Comparison of ENCODE assay signal across 12 mouse cellular contexts in the genomic region with DNA sequence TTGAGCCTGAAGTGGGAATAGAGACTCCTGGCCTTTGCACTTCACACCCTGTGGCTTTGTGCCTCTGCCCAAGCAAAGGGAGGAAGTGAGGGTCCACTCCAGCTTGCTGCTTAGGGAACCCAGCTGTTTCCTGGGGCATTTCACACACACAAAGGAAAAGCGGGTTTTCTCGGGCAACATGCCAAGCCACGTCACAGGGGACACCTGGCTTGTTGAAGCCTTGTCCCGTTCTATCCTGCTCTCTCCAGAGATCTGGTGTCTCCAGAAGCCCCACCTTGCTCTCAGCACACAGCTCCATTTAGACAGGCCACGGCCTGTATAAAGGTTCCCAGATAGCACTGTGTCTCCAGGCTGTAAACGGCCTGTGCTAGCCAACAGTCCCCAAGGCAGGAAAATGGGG. TPM values are rescaled to one million over a fixed set of nuclear protein-coding genes. Genes with fewer than 3 reads are reported as not detected.
DNase-seq lines count a peak whose midpoint lies in the region; ATAC-seq lines count a peak whose summit lies in the region.
"Had no signal": no experiment of that assay in that cellular context is flagged by ENCODE, and none has a peak within 500 bp of the region (broad histone marks: within the 10 kb centered on the region; RNA-seq: fewer than 3 reads in every experiment).

No protein-coding gene starts in this region.

- no peaks in the 10 kb centered on the region for H3K27me3 ChIP-seq in kidney, embryonic 15.5 days
- H3K27me3 ChIP-seq in hindbrain, embryonic 12.5 days, result no peaks in the 10 kb centered on the region

- H3K36me3 ChIP-seq in kidney, embryonic 15.5 days, result no peaks in the 10 kb centered on the region
- H3K36me3 ChIP-seq in hindbrain, embryonic 12.5 days, result no peaks in the 10 kb centered on the region
- H3K36me3 ChIP-seq: midbrain, embryonic 12.5 days had no signal

- no peak; the same call in 1 of the 2 replicates for ATAC-seq in kidney, embryonic 15.5 days (replicated peaks; ENCODE audit: low FRiP score)
- no peak for ATAC-seq in megakaryocyte-erythroid progenitor cell, adult 5-6 weeks (replicated peaks; ENCODE audit: low FRiP score, low TSS enrichment, poor library complexity, severe bottlenecking)
- no peak for ATAC-seq in hindbrain, embryonic 12.5 days (ENCODE audit: low FRiP score)
- ATAC-seq: forebrain, embryonic 16.5 days had no signal

- H3K9me3 ChIP-seq in kidney, embryonic 15.5 days (replicated peaks), result no peaks in the 10 kb centered on the region
- no peaks in the 10 kb centered on the region for H3K9me3 ChIP-seq in hindbrain, embryonic 12.5 days (replicated peaks)
- H3K9me3 ChIP-seq: midbrain, embryonic 12.5 days had no signal

- H3K4me3 ChIP-seq in kidney, embryonic 15.5 days (replicated peaks), result no peak overlapping the region
- H3K4me3 ChIP-seq in hindbrain, embryonic 12.5 days, result no peak overlapping the region
- H3K4me3 ChIP-seq: midbrain, embryonic 12.5 days had no signal

- 63% methylated on average over 6 of the region's 6 CpGs for WGBS in kidney, embryonic 15.5 days
- 83% methylated on average over 6 of the region's 6 CpGs for WGBS in hindbrain, embryonic 12.5 days

- DNase-seq in cerebellum, adult 8-10 months, result peak; percentile 42
- DNase-seq in cerebellum, adult 9-10 months, result no peak
- peak; percentile 43 for DNase-seq in kidney, postnatal 14 days
- DNase-seq in urinary bladder, postnatal 25 days (ENCODE audit: low spot score), result peak; percentile 54
- no peak for DNase-seq in urinary bladder, postnatal 10 days (ENCODE audit: low spot score)
- DNase-seq: cerebellum, adult 2 months; gastrocnemius, postnatal 36 days had no signal

- H3K9ac ChIP-seq in kidney, embryonic 15.5 days, result no peak overlapping the region
- H3K9ac ChIP-seq in hindbrain, embryonic 12.5 days, result no peak overlapping the region
- H3K9ac ChIP-seq: midbrain, embryonic 12.5 days had no signal

- H3K4me1 ChIP-seq in kidney, embryonic 15.5 days, result peaks cover 20% of the 10 kb centered on the region
- H3K4me1 ChIP-seq in hindbrain, embryonic 12.5 days, result peaks cover 13% of the 10 kb centered on the region

- no peak overlapping the region for H3K27ac ChIP-seq in kidney, embryonic 15.5 days
- no peak overlapping the region for H3K27ac ChIP-seq in hindbrain, embryonic 12.5 days
- H3K27ac ChIP-seq: midbrain, embryonic 12.5 days had no signal

- no peak overlapping the region for H3K4me2 ChIP-seq in kidney, embryonic 15.5 days
- H3K4me2 ChIP-seq in hindbrain, embryonic 12.5 days (replicated peaks), result no peak overlapping the region
- H3K4me2 ChIP-seq: midbrain, embryonic 12.5 days had no signal

RNA-seq across cellular contexts. Expression of a gene that starts 4.8 kb away (rescaled TPM):
- 3.2 and 3.5 TPM in 2 replicates for polyA plus RNA-seq in kidney, embryonic 15.5 days (2015; fragmentation: Nextera tagmentation; extraction: Ambion mirVana)
- 0.66 and 1.3 TPM in 2 replicates for total RNA-seq in megakaryocyte-erythroid progenitor cell, adult 5-6 weeks (2014; fragmentation: Nextera tagmentation)
- 0.47 and 0.80 TPM in 2 replicates for total RNA-seq in megakaryocyte-erythroid progenitor cell, adult 5-6 weeks (2017)
- polyA plus RNA-seq in hindbrain, embryonic 12.5 days (2016; fragmentation: Nextera tagmentation; extraction: Ambion mirVana), result 9.7 and 9.8 TPM in 2 replicates

RNA-seq across cellular contexts. Expression of a gene that starts 19.1 kb away (rescaled TPM):
- 16.7 and 17.8 TPM in 2 replicates for polyA plus RNA-seq in kidney, embryonic 15.5 days (2015; fragmentation: Nextera tagmentation; extraction: Ambion mirVana)
- total RNA-seq in megakaryocyte-erythroid progenitor cell, adult 5-6 weeks (2014; fragmentation: Nextera tagmentation), result 18.4 and 23.7 TPM in 2 replicates
- total RNA-seq in megakaryocyte-erythroid progenitor cell, adult 5-6 weeks (2017), result 34.6 and 45.8 TPM in 2 replicates
- polyA plus RNA-seq in hindbrain, embryonic 12.5 days (2016; fragmentation: Nextera tagmentation; extraction: Ambion mirVana), result 6.3 and 7.6 TPM in 2 replicates

RNA-seq across cellular contexts. Expression of a gene that starts 23.6 kb away (rescaled TPM):
- 1,708 and 1,728 TPM in 2 replicates for polyA plus RNA-seq in kidney, embryonic 15.5 days (2015; fragmentation: Nextera tagmentation; extraction: Ambion mirVana)
- total RNA-seq in megakaryocyte-erythroid progenitor cell, adult 5-6 weeks (2014; fragmentation: Nextera tagmentation), result 600 and 836 TPM in 2 replicates
- total RNA-seq in megakaryocyte-erythroid progenitor cell, adult 5-6 weeks (2017), result 1,250 and 1,264 TPM in 2 replicates
- polyA plus RNA-seq in hindbrain, embryonic 12.5 days (2016; fragmentation: Nextera tagmentation; extraction: Ambion mirVana), result 4,582 and 4,772 TPM in 2 replicates

RNA-seq across cellular contexts. Expression of a gene that starts 43.5 kb away (rescaled TPM):
- polyA plus RNA-seq in kidney, embryonic 15.5 days (2015; fragmentation: Nextera tagmentation; extraction: Ambion mirVana), result 112 and 115 TPM in 2 replicates
- total RNA-seq in megakaryocyte-erythroid progenitor cell, adult 5-6 weeks (2014; fragmentation: Nextera tagmentation), result 76.1 and 80.1 TPM in 2 replicates
- total RNA-seq in megakaryocyte-erythroid progenitor cell, adult 5-6 weeks (2017), result 41.5 and 67.4 TPM in 2 replicates
- 137 and 140 TPM in 2 replicates for polyA plus RNA-seq in hindbrain, embryonic 12.5 days (2016; fragmentation: Nextera tagmentation; extraction: Ambion mirVana)

Comparison
In these comparisons a context has a peak if more than half of its experiments do, and no peak if none do; other contexts are left out.
1. DNase-seq: peak in cerebellum, adult 8-10 months (single experiment), kidney, postnatal 14 days (single experiment) and urinary bladder, postnatal 25 days (single experiment); none in cerebellum, adult 9-10 months (single experiment) and urinary bladder, postnatal 10 days (single experiment).